Mouse (Mus musculus): Measurements from ENCODE around the gene Rhbdf1. TPM values are rescaled to one million over a fixed set of nuclear protein-coding genes. Genes with fewer than 3 reads are reported as not detected.

The Rhbdf1 gene
- polyA plus RNA-seq, 1 experiment = 33.3 TPM

- peaks cover 2% of the 10 kb centered on the region for H3K4me1 ChIP-seq (ENCODE audit: control insufficient read depth, insufficient read depth, low read length)
- no peak for TF ChIP-seq EP300 (IDR thresholded peaks at IDR 0.05; ENCODE audit: insufficient read depth, low read depth, low read length)
- peak; percentile 89 for TF ChIP-seq CTCF (IDR thresholded peaks at IDR 0.05; ENCODE audit: low read depth, low read length)
- TF ChIP-seq POLR2A (IDR thresholded peaks at IDR 0.05; ENCODE audit: insufficient read depth, low read length) = no peak
- H3K9ac ChIP-seq (ENCODE audit: low read depth, poor library complexity, severe bottlenecking) = 0 out of 2 replicates have a peak overlapping the region, but pooled peaks have one; percentile 12
- no peak overlapping the region for H3K27ac ChIP-seq (ENCODE audit: insufficient read depth, low read length)
- no peaks in the 10 kb centered on the region for H3K27me3 ChIP-seq (ENCODE audit: control insufficient read depth, insufficient read depth, low read length, poor library complexity, severe bottlenecking)
- peak overlapping the region; percentile 67 for H3K4me3 ChIP-seq (ENCODE audit: low read depth, low read length)
- H3K9me3 ChIP-seq (replicated peaks; ENCODE audit: control insufficient read depth, insufficient read depth, low read length, poor library complexity, severe bottlenecking) = no peaks in the 10 kb centered on the region
- H3K36me3 ChIP-seq (ENCODE audit: control insufficient read depth, insufficient read depth, low read length, poor library complexity, severe bottlenecking) = no peaks in the 10 kb centered on the region
These were observed 59.9 kb downstream of the Rhbdf1 start for GRCm38 (mm10) chr11:32161922-32162804.

- Histone ChIP-seq H3K27me3 (ENCODE audit: control insufficient read depth, insufficient read depth, low read length, poor library complexity, severe bottlenecking) (no peaks in the 10 kb centered on the region), H3K4me3 (ENCODE audit: low read depth, low read length) (peak overlapping the region; percentile 67), H3K9ac (ENCODE audit: low read depth, poor library complexity, severe bottlenecking) (no peak overlapping the region), H3K27ac (ENCODE audit: insufficient read depth, low read length) (no peak overlapping the region), H3K9me3 (replicated peaks; ENCODE audit: control insufficient read depth, insufficient read depth, low read length, poor library complexity, severe bottlenecking) (no peaks in the 10 kb centered on the region), H3K36me3 (ENCODE audit: control insufficient read depth, insufficient read depth, low read length, poor library complexity, severe bottlenecking) (no peaks in the 10 kb centered on the region), H3K4me1 (ENCODE audit: control insufficient read depth, insufficient read depth, low read length) (peaks cover 2% of the 10 kb centered on the region)
- TF ChIP-seq POLR2A (IDR thresholded peaks at IDR 0.05; ENCODE audit: insufficient read depth, low read length) (no peak), EP300 (IDR thresholded peaks at IDR 0.05; ENCODE audit: insufficient read depth, low read depth, low read length) (no peak), CTCF (IDR thresholded peaks at IDR 0.05; ENCODE audit: low read depth, low read length) (peak; percentile 85)
These were observed 60.6 kb downstream of the Rhbdf1 start for GRCm38 (mm10) chr11:32161500-32161899.

GRCm38 (mm10) chr11:32160341-32160740, 61.8 kb downstream of the Rhbdf1 start:
- Histone ChIP-seq H3K27me3 (ENCODE audit: control insufficient read depth, insufficient read depth, low read length, poor library complexity, severe bottlenecking) (no peaks in the 10 kb centered on the region), H3K4me3 (ENCODE audit: low read depth, low read length) (no peak overlapping the region), H3K4me1 (ENCODE audit: control insufficient read depth, insufficient read depth, low read length) (peaks cover 2% of the 10 kb centered on the region), H3K36me3 (ENCODE audit: control insufficient read depth, insufficient read depth, low read length, poor library complexity, severe bottlenecking) (no peaks in the 10 kb centered on the region), H3K9me3 (replicated peaks; ENCODE audit: control insufficient read depth, insufficient read depth, low read length, poor library complexity, severe bottlenecking) (no peaks in the 10 kb centered on the region), H3K27ac (ENCODE audit: insufficient read depth, low read length) (no peak overlapping the region), H3K9ac (ENCODE audit: low read depth, poor library complexity, severe bottlenecking) (no peak overlapping the region)
- TF ChIP-seq POLR2A (IDR thresholded peaks at IDR 0.05; ENCODE audit: insufficient read depth, low read length) (no peak), CTCF (IDR thresholded peaks at IDR 0.05; ENCODE audit: low read depth, low read length) (no peak), EP300 (IDR thresholded peaks at IDR 0.05; ENCODE audit: insufficient read depth, low read depth, low read length) (no peak)

Other genes with a start within 250 kb of the Rhbdf1 start
- not detected in 2 replicates for gene Nsg2, start 221.8 kb downstream of the Rhbdf1 start, polyA plus RNA-seq (2011; ENCODE audit: insufficient read depth, insufficient read length, low read depth, missing spikeins)
- gene Il9r, start 22.0 kb downstream of the Rhbdf1 start, polyA plus RNA-seq (2011; ENCODE audit: insufficient read depth, insufficient read length, low read depth, missing spikeins) = not detected in 2 replicates
- gene Snrnp25, start 16.9 kb downstream of the Rhbdf1 start, polyA plus RNA-seq (2011; ENCODE audit: insufficient read depth, insufficient read length, low read depth, missing spikeins) = 30.4 and 32.3 TPM in 2 replicates
- gene Mpg, start 4.2 kb upstream of the Rhbdf1 start, polyA plus RNA-seq (2011; ENCODE audit: insufficient read depth, insufficient read length, low read depth, missing spikeins) = 18.4 and 20.5 TPM in 2 replicates
- 31.5 and 31.6 TPM in 2 replicates for gene Nprl3, start 45.4 kb upstream of the Rhbdf1 start, polyA plus RNA-seq (2011; ENCODE audit: insufficient read depth, insufficient read length, low read depth, missing spikeins)
- not detected in 2 replicates for gene Hba-x, start 54.1 kb upstream of the Rhbdf1 start, polyA plus RNA-seq (2011; ENCODE audit: insufficient read depth, insufficient read length, low read depth, missing spikeins)
- gene Hba-a1, start 61.2 kb upstream of the Rhbdf1 start, polyA plus RNA-seq (2011; ENCODE audit: insufficient read depth, insufficient read length, low read depth, missing spikeins) = 1.2 and 1.6 TPM in 2 replicates
- not detected in 2 replicates for gene Hbq1b, start 64.7 kb upstream of the Rhbdf1 start, polyA plus RNA-seq (2011; ENCODE audit: insufficient read depth, insufficient read length, low read depth, missing spikeins)
- gene Hba-a2, start 74.2 kb upstream of the Rhbdf1 start, polyA plus RNA-seq (2011; ENCODE audit: insufficient read depth, insufficient read length, low read depth, missing spikeins) = 5.6 and 10.3 TPM in 2 replicates
- not detected in 2 replicates for gene Hbq1a, start 77.8 kb upstream of the Rhbdf1 start, polyA plus RNA-seq (2011; ENCODE audit: insufficient read depth, insufficient read length, low read depth, missing spikeins)
- 5.9 and 6.1 TPM in 2 replicates for gene Sh3pxd2b, start 125.5 kb upstream of the Rhbdf1 start, polyA plus RNA-seq (2011; ENCODE audit: insufficient read depth, insufficient read length, low read depth, missing spikeins)
- 25.1 and 25.9 TPM in 2 replicates for gene Ubtd2, start 233.1 kb upstream of the Rhbdf1 start, polyA plus RNA-seq (2011; ENCODE audit: insufficient read depth, insufficient read length, low read depth, missing spikeins)